Mouse (Mus musculus) neural tube, embryonic 15.5 days (tissue): Measurements from ENCODE around the gene Tpgs1. TPM values are rescaled to one million over a fixed set of nuclear protein-coding genes. Genes with fewer than 3 reads are reported as not detected.
A peak's percentile ranks its signal among the peaks of the same experiment; 100 is the strongest.

ENCODE experiments used
- ATAC-seq: fragments of 200-750 bp; cut with Nextera tagmentation; 2 replicates; pipeline ENCODE4 v1.8.0; 2017; ENCODE audit warnings: mild to moderate bottlenecking, moderate TSS enrichment, moderate library complexity; ENCODE audit not compliant: low FRiP score
- H3K27ac ChIP-seq: fragments of 300-500 bp; sonication (generic); replicated peaks from 2 replicates; pipeline ENCODE4 v1.5.1; 2015; ENCODE audit warnings: mild to moderate bottlenecking, inconsistent platforms
- H3K27me3 ChIP-seq: fragments of 300-500 bp; sonication (generic); replicated peaks from 2 replicates; pipeline ENCODE4 v1.6.1; 2015; ENCODE audit warnings: inconsistent platforms
- H3K36me3 ChIP-seq: fragments of 300-500 bp; sonication (generic); 2 replicates; pipeline ENCODE4 v1.6.1; 2015; ENCODE audit warnings: inconsistent platforms
- H3K4me1 ChIP-seq: fragments of 300-500 bp; sonication (generic); 2 replicates; pipeline ENCODE4 v1.6.1; 2015; ENCODE audit warnings: inconsistent platforms
- H3K4me2 ChIP-seq: fragments of 300-500 bp; sonication (generic); 2 replicates; pipeline ENCODE4 v1.6.1; 2015; ENCODE audit warnings: inconsistent platforms, mild to moderate bottlenecking, moderate library complexity
- H3K4me3 ChIP-seq: fragments of 300-500 bp; sonication (generic); replicated peaks from 2 replicates; pipeline ENCODE4 v1.5.1; 2015; ENCODE audit warnings: mild to moderate bottlenecking, inconsistent platforms
- H3K9ac ChIP-seq: fragments of 300-500 bp; sonication (generic); replicated peaks from 2 replicates; pipeline ENCODE4 v1.6.1; 2015; ENCODE audit warnings: mild to moderate bottlenecking, inconsistent platforms
- H3K9me3 ChIP-seq: fragments of 300-500 bp; sonication (generic); replicated peaks from 2 replicates; pipeline ENCODE4 v1.6.1; 2016; ENCODE audit warnings: inconsistent platforms
- WGBS: fragments of 180-500 bp; shearing (Covaris S2); methylation state at CpG from one replicate; pipeline ENCODE4 v1.1.7; 2015; ENCODE audit warnings: mixed read lengths; 5-methylcytosine and 5-hydroxymethylcytosine counted together
- polyA plus RNA-seq: library from polyadenylated mRNA; unstranded; fragments of >200 nt; fragmentation: Nextera tagmentation; extraction: Ambion mirVana; gene quantifications from 2 replicates; pipeline ENCODE4 v1.2.1, GENCODE M21; 2015

The Tpgs1 gene
- polyA plus RNA-seq, 1 experiment from 2014 or later = 115 TPM

GRCm38 (mm10) chr10:79706406-79707094, 37.4 kb downstream of the Tpgs1 start:
- no peak for ATAC-seq
- H3K9ac ChIP-seq = peak overlapping the region; percentile 85

GRCm38 (mm10) chr10:79707162-79707561, 38.0 kb downstream of the Tpgs1 start:
- H3K4me3 ChIP-seq = no peak overlapping the region
- no peaks in the 10 kb centered on the region for H3K9me3 ChIP-seq
- no peak overlapping the region for H3K27ac ChIP-seq
- peaks cover 34% of the 10 kb centered on the region for H3K36me3 ChIP-seq
- 88% methylated on average over 1 of the region's 1 CpGs for WGBS
- peaks cover 51% of the 10 kb centered on the region for H3K4me1 ChIP-seq
- 0 out of 2 replicates have a peak overlapping the region, but pooled peaks have one; percentile 10 for H3K9ac ChIP-seq
- peak overlapping the region; percentile 85 for H3K4me2 ChIP-seq
- H3K27me3 ChIP-seq = no peaks in the 10 kb centered on the region
- no peak for ATAC-seq

More at GRCm38 (mm10) chr10:79706406-79707094, 37.4 kb downstream of the Tpgs1 start:
- H3K27ac ChIP-seq = 0 out of 2 replicates have a peak overlapping the region, but pooled peaks have one; percentile 41
- peaks cover 51% of the 10 kb centered on the region for H3K4me1 ChIP-seq
- H3K4me2 ChIP-seq = peak overlapping the region; percentile 85
- WGBS = 89% methylated on average over 5 of the region's 5 CpGs
- H3K27me3 ChIP-seq = no peaks in the 10 kb centered on the region
- no peaks in the 10 kb centered on the region for H3K9me3 ChIP-seq
- H3K4me3 ChIP-seq = peak overlapping the region; percentile 72
- H3K36me3 ChIP-seq = peaks cover 28% of the 10 kb centered on the region

- Histone ChIP-seq H3K9me3 (no peaks in the 10 kb centered on the region), H3K27me3 (no peaks in the 10 kb centered on the region), H3K4me1 (peaks cover 51% of the 10 kb centered on the region), H3K36me3 (peaks cover 34% of the 10 kb centered on the region), H3K9ac (no peak overlapping the region), H3K4me3 (no peak overlapping the region), H3K27ac (no peak overlapping the region), H3K4me2 (peak overlapping the region; percentile 85; the same call in 1 of the 2 replicates)
- ATAC-seq = no peak
- WGBS = 75% methylated on average over 4 of the region's 4 CpGs
Measured at GRCm38 (mm10) chr10:79707759-79708158, 38.6 kb downstream of the Tpgs1 start.

- Histone ChIP-seq H3K4me2 (no peak overlapping the region), H3K27me3 (no peaks in the 10 kb centered on the region), H3K9me3 (no peaks in the 10 kb centered on the region), H3K27ac (no peak overlapping the region), H3K4me3 (no peak overlapping the region), H3K36me3 (peaks cover 37% of the 10 kb centered on the region), H3K4me1 (peaks cover 51% of the 10 kb centered on the region), H3K9ac (no peak overlapping the region)
- 93% methylated on average over 21 of the region's 21 CpGs for WGBS
- no peak for ATAC-seq
Measured at GRCm38 (mm10) chr10:79708668-79709067, 39.5 kb downstream of the Tpgs1 start.

GRCm38 (mm10) chr10:79709307-79709706, 40.1 kb downstream of the Tpgs1 start:
- ATAC-seq = no peak
- H3K4me2 ChIP-seq = no peak overlapping the region
- 88% methylated on average over 7 of the region's 7 CpGs for WGBS

GRCm38 (mm10) chr10:79712029-79712428, 42.9 kb downstream of the Tpgs1 start:
- no peaks in the 10 kb centered on the region for H3K9me3 ChIP-seq
- no peak overlapping the region for H3K27ac ChIP-seq
- no peak overlapping the region for H3K4me3 ChIP-seq
- H3K36me3 ChIP-seq = peaks cover 37% of the 10 kb centered on the region
- peaks cover 18% of the 10 kb centered on the region for H3K27me3 ChIP-seq
- no peak overlapping the region for H3K9ac ChIP-seq
- H3K4me2 ChIP-seq = no peak overlapping the region
- 93% methylated on average over 1 of the region's 1 CpGs for WGBS
- peaks cover 40% of the 10 kb centered on the region for H3K4me1 ChIP-seq
- ATAC-seq = no peak

More at GRCm38 (mm10) chr10:79709307-79709706, 40.1 kb downstream of the Tpgs1 start:
- Histone ChIP-seq H3K27ac (no peak overlapping the region), H3K36me3 (peaks cover 37% of the 10 kb centered on the region), H3K4me3 (no peak overlapping the region), H3K9ac (no peak overlapping the region), H3K4me1 (peaks cover 51% of the 10 kb centered on the region), H3K27me3 (no peaks in the 10 kb centered on the region), H3K9me3 (no peaks in the 10 kb centered on the region)

- H3K27me3 ChIP-seq = peaks cover 24% of the 10 kb centered on the region
- H3K27ac ChIP-seq = no peak overlapping the region
- no peak overlapping the region for H3K4me2 ChIP-seq
- no peak overlapping the region for H3K9ac ChIP-seq
- ATAC-seq = no peak
- H3K36me3 ChIP-seq = peaks cover 37% of the 10 kb centered on the region
- peaks cover 40% of the 10 kb centered on the region for H3K4me1 ChIP-seq
- no peaks in the 10 kb centered on the region for H3K9me3 ChIP-seq
- 5% methylated on average over 5 of the region's 6 CpGs for WGBS
- H3K4me3 ChIP-seq = no peak overlapping the region
Measured at GRCm38 (mm10) chr10:79712499-79713126, 43.4 kb downstream of the Tpgs1 start.

GRCm38 (mm10) chr10:79713163-79713562, 44.0 kb downstream of the Tpgs1 start:
- WGBS = 21% methylated on average over 1 of the region's 1 CpGs
- Histone ChIP-seq H3K4me1 (peaks cover 40% of the 10 kb centered on the region), H3K9ac (no peak overlapping the region), H3K4me2 (no peak overlapping the region), H3K4me3 (no peak overlapping the region), H3K27me3 (peaks cover 30% of the 10 kb centered on the region), H3K27ac (no peak overlapping the region), H3K36me3 (peaks cover 37% of the 10 kb centered on the region), H3K9me3 (no peaks in the 10 kb centered on the region)
- no peak for ATAC-seq

- Histone ChIP-seq H3K9me3 (no peaks in the 10 kb centered on the region), H3K4me1 (peaks cover 32% of the 10 kb centered on the region), H3K27ac (no peak overlapping the region), H3K9ac (no peak overlapping the region), H3K4me2 (no peak overlapping the region), H3K36me3 (peaks cover 24% of the 10 kb centered on the region), H3K27me3 (peaks cover 44% of the 10 kb centered on the region), H3K4me3 (no peak overlapping the region)
- no peak for ATAC-seq
- 54% methylated on average over 4 of the region's 4 CpGs for WGBS
Measured at GRCm38 (mm10) chr10:79714996-79715395, 45.8 kb downstream of the Tpgs1 start.

GRCm38 (mm10) chr10:79716254-79716987, 47.3 kb downstream of the Tpgs1 start, which contains the start of gene Hcn2:
Gene Hcn2 (plus strand): TSS chr10:79716634.
- H3K4me3 ChIP-seq = peak within 1 kb of the TSS; percentile 78
- ATAC-seq = peak; percentile 68
- H3K9ac ChIP-seq = peak within 1 kb of the TSS; percentile 75
- peaks cover 51% of the 10 kb centered on the region for H3K27me3 ChIP-seq
- H3K4me2 ChIP-seq = peak within 1 kb of the TSS; percentile 87
- peaks cover 11% of the 10 kb centered on the region for H3K36me3 ChIP-seq
- no peaks in the 10 kb centered on the region for H3K9me3 ChIP-seq
- peaks cover 31% of the 10 kb centered on the region for H3K4me1 ChIP-seq
- WGBS = 1% methylated on average over 60 of the region's 91 CpGs
- H3K27ac ChIP-seq = peak within 1 kb of the TSS; percentile 78

- ATAC-seq = peak; percentile 34; the same call in 1 of the 2 replicates
- peak overlapping the region; percentile 87 for H3K4me2 ChIP-seq
- peaks cover 31% of the 10 kb centered on the region for H3K4me1 ChIP-seq
- H3K9me3 ChIP-seq = no peaks in the 10 kb centered on the region
- peak overlapping the region; percentile 78 for H3K27ac ChIP-seq
- peak overlapping the region; percentile 78 for H3K4me3 ChIP-seq
- H3K9ac ChIP-seq = peak overlapping the region; percentile 75
- WGBS = under 1% methylated on average over 44 of the region's 44 CpGs
- peaks cover 51% of the 10 kb centered on the region for H3K27me3 ChIP-seq
- peaks cover 5% of the 10 kb centered on the region for H3K36me3 ChIP-seq
Measured at GRCm38 (mm10) chr10:79716988-79717355, 47.8 kb downstream of the Tpgs1 start.
